Mouse (Mus musculus) megakaryocyte, embryonic 14.5 days (primary cell): ENCODE measurements around the gene Gm17359.
"Not testable (repeated sequence)": the region's sequence is repeated elsewhere in the genome, so short reads cannot be mapped to it uniquely, and the experiment has no call there.

Experiments used
- FLI1 ChIP-seq: IDR thresholded peaks from 2 replicates; pipeline ENCODE4 v1.6.1; 2012; ENCODE audit warnings: low read length, inconsistent platforms, mixed read lengths
- GATA1 ChIP-seq: IDR thresholded peaks from 3 replicates; pipeline ENCODE4 v1.6.1; 2012; ENCODE audit warnings: mixed read lengths, low read length, inconsistent platforms, borderline replicate concordance

DNA sequence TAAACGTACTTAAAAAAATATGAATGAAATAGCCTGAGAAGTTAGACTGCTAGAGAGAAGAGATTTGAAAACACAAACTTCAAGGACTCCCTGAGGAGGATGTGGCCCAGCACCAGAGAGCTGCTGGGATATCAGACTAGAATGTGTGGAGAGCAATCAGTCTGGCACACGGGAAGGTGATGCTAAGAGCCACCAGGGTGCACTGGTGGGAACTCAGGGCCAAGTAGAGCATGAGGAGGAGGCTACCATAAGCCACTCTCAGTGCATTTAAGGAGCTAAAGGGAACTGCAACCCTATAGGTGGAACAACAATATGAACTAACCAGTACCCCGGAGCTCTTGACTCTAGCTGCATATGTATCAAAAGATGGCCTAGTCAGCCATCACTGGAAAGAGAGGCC, 110.2 kb downstream of the Gm17359 start:
- not testable (repeated sequence) for TF ChIP-seq GATA1, FLI1
